Mouse (Mus musculus) cerebellum, adult 18-20 months (tissue): ENCODE results near the gene Il34.

ENCODE experiments used
- DNase-seq, 2 experiments: peaks; one replicate each; pipeline ENCODE4 v3.0.0; 2021

Gene Il34

GRCm38 (mm10) chr8:110805669-110806068, at the start of gene Il34:
Il34 (minus strand) TSS chr8:110805924.
- no peak for DNase-seq

DNA sequence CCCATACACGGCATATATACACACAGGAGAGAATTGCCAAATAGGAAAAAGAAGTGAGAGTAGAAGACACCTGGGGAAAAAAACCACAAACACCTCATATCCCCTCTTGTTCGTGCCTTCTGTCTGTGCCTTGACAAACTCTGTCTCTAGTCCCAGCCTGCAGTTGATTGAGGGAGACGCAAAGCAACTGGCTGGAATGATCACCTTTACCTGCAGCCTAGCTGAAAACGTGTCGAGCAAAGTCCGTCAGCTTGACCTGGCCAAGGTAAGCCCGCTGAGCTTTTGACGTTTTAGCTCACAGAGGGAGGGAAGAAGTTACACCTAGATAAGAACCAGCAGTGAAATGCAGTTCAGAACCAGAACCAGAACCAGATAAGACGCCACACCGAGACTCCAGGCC, 45.5 kb upstream of the Il34 start:
- no peak for DNase-seq

DNA sequence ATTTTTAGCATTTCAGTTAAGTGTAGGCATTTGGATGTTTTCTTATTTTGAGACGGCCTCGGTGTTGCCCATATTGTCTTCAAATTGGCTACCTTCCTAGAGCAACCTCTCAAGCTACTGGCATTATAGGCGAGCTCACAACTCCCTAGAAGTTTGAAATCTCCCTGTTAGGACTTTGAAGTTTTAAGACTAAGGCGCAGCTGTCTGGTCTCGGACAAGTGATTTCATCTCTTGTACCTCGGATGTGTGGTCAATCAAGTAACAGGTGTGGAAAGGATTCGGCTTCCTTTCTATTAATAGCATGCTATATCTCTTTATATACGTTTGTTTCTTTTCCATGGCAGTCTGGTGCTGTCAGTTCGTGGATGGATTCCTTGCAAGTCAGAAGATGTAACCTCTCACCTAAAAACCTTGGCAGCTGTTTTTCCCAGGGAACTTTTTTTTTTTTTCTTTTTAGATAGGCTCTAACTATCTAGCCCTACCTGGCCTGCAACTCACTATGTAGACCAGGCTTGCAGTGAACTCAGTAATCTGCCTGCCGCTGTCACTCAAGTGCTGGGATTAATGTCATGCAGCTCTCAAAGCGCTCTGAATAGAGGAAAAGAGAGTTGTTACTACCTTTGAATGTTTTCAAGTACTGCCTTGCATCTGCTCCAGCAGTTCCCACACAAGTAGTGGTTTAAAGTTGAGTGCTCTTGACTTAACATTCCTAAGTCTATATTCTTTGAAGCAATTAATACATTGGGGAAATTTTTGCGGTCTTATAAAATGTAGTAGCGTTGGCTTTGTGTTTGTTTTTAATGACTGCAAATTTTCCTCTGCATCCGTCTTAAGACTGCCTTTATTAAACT, 42.1 kb upstream of the Il34 start:
- DNase-seq: no peak

GRCm38 (mm10) chr8:110847171-110847549, 41.4 kb upstream of the Il34 start:
- no peak for DNase-seq

DNA sequence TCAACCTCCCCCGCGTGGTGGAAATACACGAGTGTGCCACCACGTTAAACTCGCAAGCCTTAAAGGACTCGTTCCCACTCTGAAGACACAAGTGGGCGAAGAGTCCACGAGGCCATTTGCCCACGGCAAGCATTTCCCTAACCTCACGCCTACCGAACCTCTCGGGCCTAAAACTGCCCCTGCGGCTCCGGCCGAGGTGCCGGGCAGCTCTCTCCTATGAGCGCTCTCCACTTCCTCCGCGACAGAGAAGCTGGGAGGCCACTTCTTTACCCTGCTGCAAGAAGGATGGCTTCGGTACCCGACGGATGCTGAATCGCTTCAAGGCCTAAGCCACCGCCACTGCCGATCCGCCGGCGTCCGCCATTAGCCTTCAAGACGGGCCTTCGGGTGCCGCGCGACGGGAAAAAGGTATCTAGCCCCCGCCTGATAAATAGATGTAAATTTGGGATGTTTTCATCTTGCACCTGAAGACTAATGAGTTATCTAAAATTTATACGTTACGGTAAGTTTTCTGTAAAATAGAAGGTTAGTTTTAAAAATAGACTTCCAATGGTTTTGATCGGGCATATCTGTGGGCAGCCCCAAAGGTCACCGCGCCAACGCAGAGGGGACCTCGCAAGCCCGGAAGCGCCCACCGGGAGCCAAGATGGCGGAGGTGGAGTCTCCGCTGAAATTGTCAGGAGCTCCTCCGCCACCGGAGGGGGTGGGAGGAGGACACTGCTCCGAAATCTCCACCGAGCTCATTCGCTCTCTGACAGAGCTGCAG, 40.9 kb upstream of the Il34 start, which contains the start of the genes Cog4 and Sf3b3:
Gene Cog4 (plus strand): TSS at position 196 of the 766 bp plus-strand sequence.
Gene Sf3b3 (minus strand): TSS at position 383 of the 766 bp plus-strand sequence.
- DNase-seq: peak; percentile 83 to 93

GRCm38 (mm10) chr8:110845821-110846404, 40.2 kb upstream of the Il34 start:
- DNase-seq: no peak

DNA sequence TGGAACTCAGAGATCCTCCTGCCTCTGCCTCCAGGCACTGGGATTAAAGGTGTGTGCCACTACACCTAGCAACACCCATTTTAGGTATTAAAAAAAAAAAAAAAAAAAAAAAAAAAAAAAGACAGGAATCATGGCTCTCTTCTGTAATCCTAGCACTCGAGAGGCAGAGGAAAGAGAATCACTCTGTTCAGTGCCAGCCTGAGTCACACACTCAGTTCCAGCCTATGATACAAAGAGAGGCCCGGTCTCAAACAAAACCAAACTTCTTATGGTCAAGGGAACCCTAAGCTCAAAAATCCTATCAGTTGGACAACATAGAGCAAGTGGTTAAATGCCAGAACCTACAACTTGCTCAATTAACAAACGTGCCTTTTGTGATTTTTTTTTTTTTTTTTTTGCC, 39.2 kb upstream of the Il34 start:
- DNase-seq: no peak

- no peak for DNase-seq
These were observed 37.5 kb upstream of the Il34 start for GRCm38 (mm10) chr8:110843207-110843606.

GRCm38 (mm10) chr8:110842012-110842574, 36.4 kb upstream of the Il34 start:
- DNase-seq: no peak

GRCm38 (mm10) chr8:110831956-110832355, 26.2 kb upstream of the Il34 start:
- no peak for DNase-seq

- no peak for DNase-seq
These were observed 22.8 kb upstream of the Il34 start for GRCm38 (mm10) chr8:110828511-110828910.

GRCm38 (mm10) chr8:110824861-110825260, 19.1 kb upstream of the Il34 start:
- no peak for DNase-seq

GRCm38 (mm10) chr8:110821960-110822359, 16.2 kb upstream of the Il34 start:
- DNase-seq: no peak

DNA sequence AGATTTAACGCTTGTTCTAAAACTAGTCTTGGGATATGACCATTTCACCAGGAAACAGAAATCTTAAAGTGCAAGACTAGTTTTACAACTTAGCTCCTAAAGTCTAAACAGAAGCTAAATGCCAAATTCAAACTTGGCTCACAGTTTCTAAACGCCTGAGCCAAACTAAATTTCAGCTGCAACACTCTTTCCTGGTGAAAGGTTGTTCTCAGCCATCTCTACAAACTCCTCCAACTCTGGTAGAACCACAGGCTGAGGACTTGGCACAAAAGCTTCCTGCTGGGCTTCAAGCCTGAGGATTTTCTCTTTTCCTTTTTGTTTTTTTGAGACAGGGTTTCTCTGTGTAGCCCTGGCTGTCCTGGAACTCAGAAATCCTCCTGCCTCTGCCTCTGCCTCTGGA, 14.5 kb upstream of the Il34 start:
- no peak for DNase-seq

- no peak for DNase-seq
These were observed 12.9 kb upstream of the Il34 start for GRCm38 (mm10) chr8:110818593-110818992.

DNA sequence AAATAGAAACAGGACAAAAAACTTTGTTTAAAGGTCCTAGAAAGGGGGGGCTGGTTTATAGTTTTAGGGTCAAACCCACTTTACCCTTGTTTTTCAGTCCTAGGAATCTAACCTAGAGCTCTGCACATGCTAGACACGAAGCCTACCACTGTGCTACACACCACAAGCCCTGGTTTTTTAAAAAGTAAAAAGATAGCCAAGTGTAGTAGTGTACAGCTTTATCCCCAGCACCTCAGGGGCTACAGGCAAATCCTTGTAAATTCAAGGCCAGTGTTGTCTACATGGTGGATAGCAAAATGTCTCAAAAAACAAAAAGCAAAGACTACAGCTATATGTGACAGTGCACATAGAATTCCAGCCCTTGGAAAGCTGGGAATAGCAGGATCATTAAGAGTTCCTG, 11.3 kb upstream of the Il34 start:
- DNase-seq: no peak

GRCm38 (mm10) chr8:110815308-110815707, 9.6 kb upstream of the Il34 start:
- no peak for DNase-seq

DNA sequence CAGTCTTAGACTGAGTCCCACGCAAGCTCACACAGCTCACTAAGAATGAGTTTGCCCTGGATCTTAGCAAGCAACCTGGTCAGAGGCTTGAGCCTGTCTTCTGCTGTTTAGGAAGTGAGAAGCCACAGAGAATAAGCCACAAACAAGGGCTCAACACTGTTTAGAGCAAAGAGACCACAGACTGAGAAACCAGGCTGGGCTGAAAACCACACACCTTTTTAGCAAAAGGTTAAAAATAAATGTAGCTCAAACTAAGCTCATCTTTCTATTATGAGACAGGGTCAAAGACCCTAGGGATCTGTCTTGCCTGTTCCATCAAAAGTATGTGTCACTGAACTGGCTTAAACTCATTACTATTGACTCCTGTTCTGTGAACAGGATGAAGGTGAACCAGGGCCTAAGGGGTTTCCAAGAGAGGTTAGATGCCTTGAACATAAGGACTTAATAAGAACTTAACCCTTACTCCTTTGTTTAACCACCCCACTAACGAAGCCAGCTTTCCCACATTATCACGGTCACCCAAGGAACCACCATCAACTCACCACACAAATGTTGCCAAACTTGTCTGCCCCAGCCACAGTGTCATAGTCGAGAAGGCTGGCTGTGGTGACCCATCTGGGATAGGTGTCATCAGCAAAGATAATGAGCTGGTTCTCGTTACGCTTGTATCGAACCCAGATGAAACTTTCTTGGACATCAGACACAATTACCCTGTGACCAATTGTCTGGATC, 7.5 kb upstream of the Il34 start:
- no peak for DNase-seq

DNA sequence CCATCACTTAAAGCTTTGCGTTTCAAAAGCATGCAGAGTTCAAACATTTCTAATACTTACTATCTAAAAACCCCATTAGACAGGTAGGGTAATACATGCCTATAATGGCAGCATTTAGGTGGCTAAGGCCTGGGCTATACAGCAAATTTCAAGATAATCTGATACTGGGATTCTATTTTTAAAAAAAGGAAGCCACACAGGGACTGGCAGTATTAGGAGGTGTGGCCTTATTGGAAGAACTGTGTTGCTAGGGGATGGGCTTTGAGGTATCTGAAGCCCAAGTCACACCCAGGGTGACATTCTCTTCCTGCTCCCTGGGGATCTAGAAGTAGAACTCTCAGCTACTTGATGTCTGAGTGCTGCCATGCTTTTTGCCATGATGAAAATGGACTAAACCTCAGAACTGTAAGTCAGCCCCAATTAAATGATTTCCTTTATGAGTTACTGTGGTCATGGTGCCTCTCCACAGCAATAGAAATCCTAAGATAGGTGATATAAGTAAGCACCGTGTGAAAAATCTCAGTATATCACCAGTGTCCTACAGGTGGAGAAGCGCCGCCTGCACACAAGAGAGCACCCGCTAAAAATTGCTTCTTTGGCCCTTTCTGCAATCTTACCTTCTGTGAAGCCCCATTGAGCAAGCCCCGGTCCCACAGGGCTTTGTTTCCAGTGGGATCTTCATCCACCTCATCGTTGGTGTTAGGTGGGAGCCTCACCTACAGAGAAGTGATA, 6.8 kb upstream of the Il34 start:
- DNase-seq: no peak

- DNase-seq: no peak
These were observed 6.1 kb upstream of the Il34 start for GRCm38 (mm10) chr8:110811793-110812192.

DNA sequence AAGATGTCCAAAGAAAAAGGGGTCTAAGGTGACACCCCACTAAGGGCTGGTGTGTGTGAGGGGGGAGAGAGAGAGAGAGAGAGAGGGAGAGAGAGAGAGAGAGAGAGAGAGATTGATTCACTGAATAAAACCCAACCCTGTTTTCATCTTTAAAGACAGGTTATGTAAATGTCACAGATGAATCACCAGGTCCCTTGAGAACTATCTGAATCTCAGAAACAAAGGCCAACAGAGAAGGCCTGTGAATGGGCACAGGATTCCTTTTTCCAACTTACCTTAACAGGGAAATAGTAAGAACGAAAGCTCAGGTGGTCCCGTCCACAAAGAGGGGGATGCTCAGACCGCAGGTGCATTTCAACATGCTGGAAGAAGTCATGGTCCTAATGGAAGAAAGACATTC, 5.4 kb upstream of the Il34 start:
- DNase-seq: no peak
